Mouse (Mus musculus): ENCODE results near the gene Gm12830. TPM values are rescaled to one million over a fixed set of nuclear protein-coding genes. Genes with fewer than 3 reads are reported as not detected.

Gm12830 gene
- polyA plus RNA-seq, 1 experiment: not detected

DNA sequence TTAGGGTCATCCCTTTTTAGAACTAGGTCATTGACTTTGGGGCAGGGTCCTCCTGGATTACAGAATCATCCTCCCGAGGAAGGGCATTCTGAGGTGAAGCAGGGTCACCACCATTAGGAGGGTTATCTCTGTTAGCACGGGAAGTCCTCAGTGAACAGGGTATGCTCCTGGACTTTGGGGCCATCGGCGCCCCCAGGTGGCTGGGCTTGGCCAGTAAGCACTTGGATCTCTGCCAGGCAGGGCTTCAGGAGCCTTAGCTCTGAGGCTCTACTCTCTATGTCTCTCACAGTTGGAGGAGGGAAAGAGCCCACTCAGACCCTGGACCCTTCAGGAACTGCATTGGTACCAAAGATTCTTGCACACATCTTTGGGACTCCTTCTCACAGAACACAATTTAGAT lies 76.3 kb downstream of the Gm12830 start:
- Histone ChIP-seq H3K4me3 (replicated peaks) (no peak overlapping the region), H3K36me3 (replicated peaks; ENCODE audit: low read length) (no peaks in the 10 kb centered on the region), H3K4me1 (peaks cover 16% of the 10 kb centered on the region), H3K9me3 (no peaks in the 10 kb centered on the region), H3K27me3 (replicated peaks) (peaks cover 88% of the 10 kb centered on the region)
- no peak for TF ChIP-seq GATA1 (IDR thresholded peaks at IDR 0.05; ENCODE audit: borderline replicate concordance, low read length)
- TF ChIP-seq FLI1 (IDR thresholded peaks at IDR 0.05; ENCODE audit: low read length): no peak

DNA sequence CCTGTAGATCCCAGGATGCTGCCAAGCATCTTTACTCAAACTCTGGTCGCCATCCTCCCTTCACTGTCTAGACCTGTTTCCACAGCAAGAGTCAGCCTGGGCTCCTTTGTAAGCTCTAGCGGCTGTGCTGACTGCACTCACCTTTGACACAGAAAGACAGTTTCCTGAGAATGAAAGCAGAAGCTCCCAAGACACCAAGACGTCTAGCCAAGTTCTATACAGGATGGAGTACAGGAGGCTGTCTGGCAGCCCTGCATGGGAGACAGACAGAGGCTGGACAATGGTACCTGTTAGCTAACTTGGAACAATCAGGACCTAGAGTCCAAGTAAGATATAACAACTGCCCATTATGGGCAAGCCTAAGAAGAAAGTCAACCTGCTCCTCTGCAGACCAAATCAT lies 78.4 kb downstream of the Gm12830 start:
- no peak for TF ChIP-seq GATA1 (IDR thresholded peaks at IDR 0.05; ENCODE audit: borderline replicate concordance, low read length)
- no peak for TF ChIP-seq FLI1 (IDR thresholded peaks at IDR 0.05; ENCODE audit: low read length)
- H3K4me1 ChIP-seq: peaks cover 20% of the 10 kb centered on the region
- H3K9me3 ChIP-seq: no peaks in the 10 kb centered on the region
- H3K36me3 ChIP-seq (replicated peaks; ENCODE audit: low read length): no peaks in the 10 kb centered on the region
- H3K27me3 ChIP-seq (replicated peaks): peaks cover 95% of the 10 kb centered on the region
- no peak overlapping the region for H3K4me3 ChIP-seq (replicated peaks)

DNA sequence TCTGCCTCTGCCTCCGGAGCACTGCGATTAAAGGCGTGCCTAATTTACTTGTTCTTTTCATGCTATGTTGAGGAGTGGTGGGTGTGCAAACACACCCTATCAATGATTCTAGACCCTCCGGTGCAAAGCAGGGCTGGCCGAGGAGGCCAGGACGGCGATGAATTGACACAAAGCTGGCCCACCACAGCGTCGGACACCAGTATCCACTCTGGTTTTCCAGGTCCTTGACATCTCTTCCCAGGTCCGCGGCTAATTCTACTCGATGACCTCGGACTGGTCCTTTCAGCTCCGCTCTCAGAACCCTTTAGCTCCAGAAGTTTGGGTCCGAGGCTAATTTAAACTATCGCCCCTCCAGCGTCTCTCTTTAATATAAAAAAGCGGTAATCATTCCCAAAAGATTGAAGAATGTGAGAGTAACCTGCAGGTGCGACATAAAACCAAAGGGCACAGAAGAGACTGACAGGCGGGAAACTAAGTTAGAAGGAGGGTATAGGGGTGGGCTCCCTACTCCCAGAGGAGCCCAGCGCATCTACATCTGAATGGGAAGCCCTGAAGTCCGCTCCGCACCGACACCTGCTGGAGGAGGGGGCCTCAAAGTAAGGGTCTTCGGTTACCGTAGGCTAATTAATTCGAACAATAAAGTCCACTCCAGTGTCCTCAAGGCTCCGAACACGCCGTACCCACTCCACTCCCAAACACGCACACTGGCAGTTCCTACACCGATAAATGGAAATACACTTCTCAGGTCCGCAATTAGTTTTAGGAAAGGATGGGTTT lies 79.5 kb downstream of the Gm12830 start:
- Histone ChIP-seq H3K9me3 (peaks cover 5% of the 10 kb centered on the region; the same call in 1 of the 2 replicates), H3K4me3 (replicated peaks) (no peak overlapping the region), H3K36me3 (replicated peaks; ENCODE audit: low read length) (no peaks in the 10 kb centered on the region), H3K4me1 (peaks cover 24% of the 10 kb centered on the region), H3K27me3 (replicated peaks) (peaks cover 98% of the 10 kb centered on the region)
- TF ChIP-seq FLI1 (IDR thresholded peaks at IDR 0.05; ENCODE audit: low read length) (no peak), GATA1 (IDR thresholded peaks at IDR 0.05; ENCODE audit: borderline replicate concordance, low read length) (no peak)

DNA sequence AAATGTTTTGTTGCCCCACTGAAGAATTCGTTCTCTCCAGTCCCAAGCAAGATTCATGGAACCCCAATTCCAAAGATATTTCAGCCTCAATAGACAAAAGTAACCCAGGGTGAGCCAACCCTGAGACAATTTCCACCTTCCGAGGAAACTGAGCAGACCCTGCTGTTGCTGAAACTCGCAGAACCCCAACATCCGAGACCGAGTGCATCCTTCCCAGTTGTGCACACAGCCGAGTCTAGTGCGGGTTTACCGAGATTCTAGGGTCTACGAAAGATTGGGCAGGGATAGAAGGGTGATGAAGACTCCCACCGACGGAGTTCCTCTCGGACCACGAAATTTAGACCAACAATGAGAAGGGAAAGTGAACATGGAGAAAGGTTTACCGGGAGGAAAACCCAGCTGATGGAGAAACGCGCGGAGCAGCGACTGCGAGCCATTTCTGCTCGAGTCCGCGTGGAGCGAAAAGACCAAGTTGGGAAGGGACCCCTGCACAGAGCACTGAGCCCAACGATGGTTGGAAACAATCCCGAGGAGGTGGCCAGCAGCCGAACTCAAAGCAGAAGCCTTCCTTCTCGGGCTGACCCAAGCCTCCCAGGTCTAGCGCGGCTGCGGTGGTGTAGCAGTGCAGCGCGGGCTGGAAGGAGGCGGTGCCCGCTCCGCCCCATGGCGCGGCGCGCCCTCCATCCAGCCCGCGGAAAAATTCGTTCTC lies 80.3 kb downstream of the Gm12830 start:
- H3K4me3 ChIP-seq (replicated peaks): peak overlapping the region; percentile 77
- TF ChIP-seq GATA1 (IDR thresholded peaks at IDR 0.05; ENCODE audit: borderline replicate concordance, low read length) (no peak), FLI1 (IDR thresholded peaks at IDR 0.05; ENCODE audit: low read length) (no peak)
- H3K4me1 ChIP-seq: peaks cover 26% of the 10 kb centered on the region
- peaks cover 98% of the 10 kb centered on the region for H3K27me3 ChIP-seq (replicated peaks)
- H3K36me3 ChIP-seq (replicated peaks; ENCODE audit: low read length): no peaks in the 10 kb centered on the region
- peaks cover 5% of the 10 kb centered on the region; the same call in 1 of the 2 replicates for H3K9me3 ChIP-seq

DNA sequence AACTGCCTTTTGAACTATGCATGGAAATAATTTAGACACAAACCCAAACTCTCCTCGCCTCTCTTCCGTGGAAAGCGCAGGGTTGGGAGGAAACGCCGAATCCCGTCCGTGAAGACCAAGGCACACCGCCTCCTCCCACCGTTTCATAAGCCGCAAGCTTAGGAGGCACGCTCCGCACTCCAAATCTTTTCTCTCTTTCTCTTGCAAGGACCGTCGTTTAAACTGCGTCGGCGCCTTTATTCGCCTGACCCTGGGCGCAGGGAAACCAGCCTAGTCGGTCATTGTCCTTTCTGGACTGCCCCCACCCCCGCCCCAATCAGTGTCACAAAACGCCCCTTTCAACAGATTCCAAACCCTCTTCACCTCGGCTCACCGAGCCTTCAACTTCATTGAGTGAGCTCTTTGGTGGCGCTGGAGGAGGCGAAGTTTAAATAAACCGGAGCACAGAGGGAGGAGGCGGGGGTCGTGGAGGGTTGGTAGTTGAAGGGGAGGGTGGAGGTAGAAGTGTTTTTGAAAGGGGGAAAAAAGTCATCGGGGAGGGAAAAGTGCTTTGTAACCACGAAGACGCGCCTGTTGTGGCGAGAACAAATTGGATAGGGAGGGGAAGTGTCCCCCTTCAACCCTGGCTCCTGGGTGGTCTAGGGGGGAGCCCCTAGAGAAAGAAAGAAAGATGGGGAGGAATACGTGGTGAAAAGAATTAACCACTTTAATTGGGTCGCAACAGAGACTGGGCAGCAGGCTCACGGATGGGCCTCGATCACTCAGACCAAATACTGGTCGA lies 81.3 kb downstream of the Gm12830 start:
- no peak for TF ChIP-seq GATA1 (IDR thresholded peaks at IDR 0.05; ENCODE audit: borderline replicate concordance, low read length)
- no peaks in the 10 kb centered on the region for H3K36me3 ChIP-seq (replicated peaks; ENCODE audit: low read length)
- H3K9me3 ChIP-seq: peaks cover 14% of the 10 kb centered on the region; the same call in 1 of the 2 replicates
- H3K27me3 ChIP-seq (replicated peaks): peaks cover 98% of the 10 kb centered on the region
- peak overlapping the region; percentile 70 for H3K4me3 ChIP-seq (replicated peaks)
- peaks cover 36% of the 10 kb centered on the region for H3K4me1 ChIP-seq

- Histone ChIP-seq H3K4me3 (replicated peaks) (no peak overlapping the region), H3K36me3 (replicated peaks; ENCODE audit: low read length) (no peaks in the 10 kb centered on the region), H3K9me3 (peaks cover 14% of the 10 kb centered on the region; the same call in 1 of the 2 replicates), H3K27me3 (replicated peaks) (peaks cover 98% of the 10 kb centered on the region), H3K4me1 (peaks cover 42% of the 10 kb centered on the region)
- TF ChIP-seq FLI1 (IDR thresholded peaks at IDR 0.05; ENCODE audit: low read length): no peak
- TF ChIP-seq GATA1 (IDR thresholded peaks at IDR 0.05; ENCODE audit: borderline replicate concordance, low read length): no peak
Measured at GRCm38 (mm10) chr4:114903422-114903782, 81.9 kb downstream of the Gm12830 start.

- TF ChIP-seq FLI1 (IDR thresholded peaks at IDR 0.05; ENCODE audit: low read length): no peak
- no peak for TF ChIP-seq GATA1 (IDR thresholded peaks at IDR 0.05; ENCODE audit: borderline replicate concordance, low read length)
- H3K4me3 ChIP-seq (replicated peaks): no peak overlapping the region
- H3K9me3 ChIP-seq: peaks cover 14% of the 10 kb centered on the region; the same call in 1 of the 2 replicates
- H3K36me3 ChIP-seq (replicated peaks; ENCODE audit: low read length): no peaks in the 10 kb centered on the region
- peaks cover 57% of the 10 kb centered on the region for H3K4me1 ChIP-seq
- H3K27me3 ChIP-seq (replicated peaks): peaks cover 92% of the 10 kb centered on the region
Measured at GRCm38 (mm10) chr4:114905501-114905900, 84.0 kb downstream of the Gm12830 start.

Other genes with a start within 250 kb of the Gm12830 start
- 1.9 and 5.8 TPM in 2 replicates for gene Foxd2, start 87.2 kb downstream of the Gm12830 start, polyA plus RNA-seq (2012; ENCODE audit: insufficient read depth, low replicate concordance)
- gene Foxe3, start 104.3 kb downstream of the Gm12830 start, polyA plus RNA-seq (2012; ENCODE audit: insufficient read depth, low replicate concordance): not detected in 2 replicates
- gene Cmpk1, start 165.5 kb downstream of the Gm12830 start, polyA plus RNA-seq (2012; ENCODE audit: insufficient read depth, low replicate concordance): 12.8 and 37.9 TPM in 2 replicates
- 0.72 TPM in 1 of 2 replicates, not detected in the other for gene Stil, start 178.4 kb downstream of the Gm12830 start, polyA plus RNA-seq (2012; ENCODE audit: insufficient read depth, low replicate concordance)
- 106 and 219 TPM in 2 replicates for gene Tal1, start 234.7 kb downstream of the Gm12830 start, polyA plus RNA-seq (2012; ENCODE audit: insufficient read depth, low replicate concordance)

Data from megakaryocyte, embryonic 14.5 days (primary cell).